Mouse (Mus musculus) layer of hippocampus, postnatal 14 days (tissue): Measurements from ENCODE around the gene Zfp85. TPM values are rescaled to one million over a fixed set of nuclear protein-coding genes. Genes with fewer than 3 reads are reported as not detected.

Source experiments
- total RNA-seq, 2 experiments: library from RNA; stranded (reverse); gene quantifications; 2 replicates each; pipeline ENCODE4 v1.2.3; 2021

Zfp85 gene
- total RNA-seq, 2 experiments from 2014 or later: 5.7 to 6.9 TPM

Other genes with a start within 250 kb of the Zfp85 start
- gene Gm26965, start 229.1 kb downstream of the Zfp85 start, total RNA-seq: not detected
- 10 to 100 TPM; 22.3 to 23.4 TPM for gene Zfp87, start 229.1 kb downstream of the Zfp85 start, total RNA-seq
- gene Zfp748, start 201.4 kb downstream of the Zfp85 start, total RNA-seq: 1 to 10 TPM; 8.8 TPM
- gene Zfp729b, start 145.5 kb downstream of the Zfp85 start, total RNA-seq: 1 to 10 TPM; 7.7 to 8.8 TPM
- gene Gm49345, start 117.5 kb downstream of the Zfp85 start, total RNA-seq: 1 to 10 TPM; 1.3 to 1.5 TPM
- 10 to 100 TPM in 1 of 2 experiments, 1 to 10 TPM in 1; 9.8 to 10.4 TPM for gene Zfp729a, start 117.4 kb downstream of the Zfp85 start, total RNA-seq
- 10 to 100 TPM; 23.7 to 24.0 TPM for gene Zfp738, start 68.2 kb downstream of the Zfp85 start, total RNA-seq
- 10 to 100 TPM; 13.5 to 15.1 TPM for gene Zfp65, start 26.1 kb downstream of the Zfp85 start, total RNA-seq
- 1 to 10 TPM; 2.8 to 4.8 TPM for gene Zfp493, start 24.5 kb upstream of the Zfp85 start, total RNA-seq
- gene Zfp273, start 58.5 kb upstream of the Zfp85 start, total RNA-seq: 1 to 10 TPM; 7.1 to 7.6 TPM
- gene Gm10037, start 75.9 kb upstream of the Zfp85 start, total RNA-seq: 1 to 10 TPM; 6.0 to 6.5 TPM
- not detected for gene BC048507, start 108.1 kb upstream of the Zfp85 start, total RNA-seq